Mouse (Mus musculus) lung, postnatal 14 days (tissue): ENCODE measurements around the gene Bpnt1.
A peak's percentile ranks its signal among the peaks of the same experiment; 100 is the strongest.
"Not testable (repeated sequence)": the region's sequence is repeated elsewhere in the genome, so short reads cannot be mapped to it uniquely, and the experiment has no call there.

Experiments used
- DNase-seq: peaks from one replicate; pipeline ENCODE4 v3.0.0; 2021

Bpnt1 gene

GRCm38 (mm10) chr1:185331983-185332430, at the start of gene Bpnt1:
Gene Bpnt1 (plus strand): TSS chr1:185332149.
- peak; percentile 87 for DNase-seq

- DNase-seq, result peak; percentile 15
Measured at GRCm38 (mm10) chr1:185282846-185283245, 49.1 kb upstream of the Bpnt1 start.

GRCm38 (mm10) chr1:185283247-185283646, 48.7 kb upstream of the Bpnt1 start:
- no peak for DNase-seq

GRCm38 (mm10) chr1:185284740-185285139, 47.2 kb upstream of the Bpnt1 start:
- peak; percentile 76 for DNase-seq

GRCm38 (mm10) chr1:185285171-185285570, 46.8 kb upstream of the Bpnt1 start:
- DNase-seq, result peak; percentile 76

GRCm38 (mm10) chr1:185287066-185287465, 44.9 kb upstream of the Bpnt1 start:
- no peak for DNase-seq

GRCm38 (mm10) chr1:185289231-185289630, 42.7 kb upstream of the Bpnt1 start:
- peak; percentile 11 for DNase-seq

- DNase-seq, result no peak
Measured at GRCm38 (mm10) chr1:185291336-185291735, 40.6 kb upstream of the Bpnt1 start.

- DNase-seq, result no peak
Measured at GRCm38 (mm10) chr1:185292646-185293360, 39.1 kb upstream of the Bpnt1 start.

- no peak for DNase-seq
Measured at GRCm38 (mm10) chr1:185296850-185297249, 35.1 kb upstream of the Bpnt1 start.

- DNase-seq, result no peak
Measured at GRCm38 (mm10) chr1:185298496-185298895, 33.5 kb upstream of the Bpnt1 start.

- DNase-seq, result no peak
Measured at GRCm38 (mm10) chr1:185302816-185303215, 29.1 kb upstream of the Bpnt1 start.

- DNase-seq, result no peak
Measured at GRCm38 (mm10) chr1:185306836-185307235, 25.1 kb upstream of the Bpnt1 start.

- no peak for DNase-seq
Measured at GRCm38 (mm10) chr1:185307645-185308044, 24.3 kb upstream of the Bpnt1 start.

GRCm38 (mm10) chr1:185308334-185308733, 23.6 kb upstream of the Bpnt1 start:
- no peak for DNase-seq

- DNase-seq, result peak; percentile 9
Measured at GRCm38 (mm10) chr1:185308908-185309307, 23.0 kb upstream of the Bpnt1 start.

- no peak for DNase-seq
Measured at GRCm38 (mm10) chr1:185311949-185312348, 20.0 kb upstream of the Bpnt1 start.

GRCm38 (mm10) chr1:185314546-185314945, 17.4 kb upstream of the Bpnt1 start:
- no peak for DNase-seq

GRCm38 (mm10) chr1:185315846-185316568, 15.9 kb upstream of the Bpnt1 start:
- DNase-seq, result no peak

GRCm38 (mm10) chr1:185327754-185328345, 4.1 kb upstream of the Bpnt1 start:
- not testable (repeated sequence) for DNase-seq

GRCm38 (mm10) chr1:185328721-185329610, 3.0 kb upstream of the Bpnt1 start, which contains the start of gene Iars2:
Gene Iars2 (minus strand): TSS chr1:185329396.
- DNase-seq, result peak; percentile 95

- no peak for DNase-seq
Measured at GRCm38 (mm10) chr1:185329851-185330250, 2.1 kb upstream of the Bpnt1 start.

- DNase-seq, result no peak
Measured at GRCm38 (mm10) chr1:185331364-185331763, 585 bp upstream of the Bpnt1 start.
